Mouse (Mus musculus) limb, embryonic 14.5 days (tissue): ENCODE measurements around the gene Sdk2. TPM values are rescaled to one million over a fixed set of nuclear protein-coding genes. Genes with fewer than 3 reads are reported as not detected.

Experiments
- ATAC-seq: fragments of 200-750 bp; cut with Nextera tagmentation; 2 replicates; pipeline ENCODE4 v1.8.0; 2017; ENCODE audit warnings: low read depth, moderate number of reproducible peaks, moderate TSS enrichment; ENCODE audit not compliant: low FRiP score
- DNase-seq: peaks from one replicate; pipeline ENCODE4 v3.0.0-alpha.2; 2015; ENCODE audit warnings: low spot score
- H3K27ac ChIP-seq: fragments of 300-500 bp; sonication (generic); replicated peaks from 2 replicates; pipeline ENCODE4 v1.5.1; 2014; ENCODE audit warnings: low read depth, mild to moderate bottlenecking, low read length, moderate library complexity, mixed read lengths
- H3K27me3 ChIP-seq: fragments of 300-500 bp; sonication (generic); 2 replicates; pipeline ENCODE4 v1.6.1; 2014; ENCODE audit warnings: low read length, mixed read lengths; ENCODE audit not compliant: control insufficient read depth, insufficient read depth
- H3K36me3 ChIP-seq: fragments of 300-500 bp; sonication (generic); 2 replicates; pipeline ENCODE4 v1.6.1; 2014; ENCODE audit warnings: mild to moderate bottlenecking, low read length, moderate library complexity, mixed read lengths; ENCODE audit not compliant: control insufficient read depth, insufficient read depth
- H3K4me1 ChIP-seq: fragments of 300-500 bp; sonication (generic); 2 replicates; pipeline ENCODE4 v1.6.1; 2014; ENCODE audit warnings: antibody characterized with exemption, low read length, mixed read lengths; ENCODE audit not compliant: control insufficient read depth, insufficient read depth
- H3K4me2 ChIP-seq: fragments of 300-500 bp; sonication (generic); replicated peaks from 2 replicates; pipeline ENCODE4 v1.6.1; 2014; ENCODE audit warnings: low read depth, mild to moderate bottlenecking, low read length, moderate library complexity; ENCODE audit not compliant: severe bottlenecking
- H3K4me3 ChIP-seq: fragments of 300-500 bp; sonication (generic); replicated peaks from 2 replicates; pipeline ENCODE4 v1.5.1; 2014; ENCODE audit warnings: low read length
- H3K9ac ChIP-seq: fragments of 300-500 bp; sonication (generic); 2 replicates; pipeline ENCODE4 v1.6.1; 2014; ENCODE audit warnings: mild to moderate bottlenecking, low read depth, low read length, moderate library complexity; ENCODE audit not compliant: severe bottlenecking
- H3K9me3 ChIP-seq: fragments of 300-500 bp; sonication (generic); 2 replicates; pipeline ENCODE4 v1.6.1; 2016; ENCODE audit warnings: low read length; ENCODE audit not compliant: control insufficient read depth
- POLR2A ChIP-seq: fragments of 200-500 bp; IDR thresholded peaks from 2 replicates; pipeline ENCODE4 v1.8.0; 2012; ENCODE audit warnings: inconsistent platforms, mild to moderate bottlenecking, moderate library complexity, borderline replicate concordance; ENCODE audit not compliant: insufficient read depth, insufficient read length; ENCODE audit errors: extremely low read depth
- WGBS: fragments of 180-500 bp; shearing (Covaris S2); extraction: QIAGEN DNeasy Blood & Tissue Kit; methylation state at CpG from one replicate; pipeline ENCODE4 v1.1.7; 2014; 5-methylcytosine and 5-hydroxymethylcytosine counted together
- polyA plus RNA-seq, 2 experiments: library from polyadenylated mRNA; depleted of rRNA in 1 of 2; stranded (reverse) in 1 of 2; unstranded in 1 of 2; fragments of >200 nt; fragmentation: Nextera tagmentation in 1 of 2; extraction: Ambion mirVana in 1 of 2; gene quantifications; 2 replicates each; pipeline versions ENCODE4 v1.2.1 to v1.2.3; 2012 to 2014

The Sdk2 gene
- polyA plus RNA-seq, 2 experiments: 8.0 to 11.6 TPM

GRCm38 (mm10) chr11:113747725-113748380 lies 319.0 kb downstream of the Sdk2 start:
- peak overlapping the region; percentile 75 for H3K4me2 ChIP-seq
- no peak for ATAC-seq
- 0 out of 2 replicates have a peak, but pooled peaks cover 3% of the 10 kb centered on the region for H3K9me3 ChIP-seq
- H3K4me3 ChIP-seq: peak overlapping the region; percentile 90
- H3K4me1 ChIP-seq: peaks cover 30% of the 10 kb centered on the region
- H3K27ac ChIP-seq: no peak overlapping the region
- no peak for DNase-seq
- no peaks in the 10 kb centered on the region for H3K27me3 ChIP-seq
- peaks cover 38% of the 10 kb centered on the region for H3K36me3 ChIP-seq
- peak overlapping the region; percentile 88 for H3K9ac ChIP-seq
- WGBS: 63% methylated on average over 11 of the region's 11 CpGs
- no peak for TF ChIP-seq POLR2A

DNA sequence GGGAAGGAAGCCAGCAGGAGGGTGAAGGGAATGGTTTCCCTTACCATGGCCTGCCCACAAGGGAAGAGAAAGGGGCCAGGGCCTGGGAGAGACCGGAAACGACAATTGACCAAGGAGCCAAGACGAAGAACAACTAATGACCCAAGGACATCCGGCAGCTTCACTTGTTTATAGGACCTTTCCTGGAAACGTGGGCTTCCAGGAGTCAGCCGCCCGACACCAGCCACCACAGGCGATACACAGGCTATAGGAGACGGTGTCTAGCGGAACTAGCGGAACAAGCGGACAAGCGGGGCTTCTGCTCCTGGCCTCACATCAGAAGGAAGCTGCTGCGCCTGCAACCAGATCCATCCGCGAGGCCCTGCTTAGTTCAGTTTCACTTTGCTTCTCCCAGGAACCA lies 319.8 kb downstream of the Sdk2 start:
- H3K27me3 ChIP-seq: no peaks in the 10 kb centered on the region
- H3K9me3 ChIP-seq: 0 out of 2 replicates have a peak, but pooled peaks cover 3% of the 10 kb centered on the region
- WGBS: 51% methylated on average over 16 of the region's 16 CpGs
- peak overlapping the region; percentile 34; the same call in 1 of the 2 replicates for H3K9ac ChIP-seq
- peaks cover 46% of the 10 kb centered on the region for H3K36me3 ChIP-seq
- peak overlapping the region; percentile 28 for H3K4me2 ChIP-seq
- no peak for TF ChIP-seq POLR2A
- H3K4me1 ChIP-seq: peaks cover 26% of the 10 kb centered on the region
- H3K4me3 ChIP-seq: no peak overlapping the region
- no peak overlapping the region for H3K27ac ChIP-seq
- ATAC-seq (no peak), DNase-seq (peak; percentile 65)

DNA sequence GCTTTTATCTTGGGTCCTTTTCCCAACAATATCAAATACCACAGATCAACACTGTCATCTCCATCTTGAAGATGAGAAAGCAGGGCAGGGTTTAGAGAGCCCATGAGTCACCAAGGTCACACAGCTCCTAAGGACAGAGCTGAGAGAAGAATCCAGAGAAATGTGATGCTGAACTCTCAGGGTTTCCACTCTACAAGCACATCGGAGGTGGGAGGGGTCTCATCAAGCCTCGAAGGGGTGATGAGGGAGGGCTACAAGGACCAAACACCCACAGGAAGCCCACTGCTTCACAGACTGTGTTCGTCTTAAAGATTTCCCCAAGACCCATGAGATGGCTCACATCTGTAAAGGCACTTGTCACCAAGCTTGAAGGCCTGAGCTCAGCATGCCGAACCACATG lies 320.9 kb downstream of the Sdk2 start:
- H3K4me1 ChIP-seq: peaks cover 24% of the 10 kb centered on the region
- H3K27ac ChIP-seq: no peak overlapping the region
- ATAC-seq: no peak
- TF ChIP-seq POLR2A: no peak
- H3K4me3 ChIP-seq: no peak overlapping the region
- DNase-seq: no peak
- H3K4me2 ChIP-seq: no peak overlapping the region
- H3K9ac ChIP-seq: no peak overlapping the region
- WGBS: 78% methylated on average over 4 of the region's 4 CpGs
- H3K36me3 ChIP-seq: peaks cover 51% of the 10 kb centered on the region
- no peaks in the 10 kb centered on the region for H3K27me3 ChIP-seq
- 0 out of 2 replicates have a peak, but pooled peaks cover 3% of the 10 kb centered on the region for H3K9me3 ChIP-seq

DNA sequence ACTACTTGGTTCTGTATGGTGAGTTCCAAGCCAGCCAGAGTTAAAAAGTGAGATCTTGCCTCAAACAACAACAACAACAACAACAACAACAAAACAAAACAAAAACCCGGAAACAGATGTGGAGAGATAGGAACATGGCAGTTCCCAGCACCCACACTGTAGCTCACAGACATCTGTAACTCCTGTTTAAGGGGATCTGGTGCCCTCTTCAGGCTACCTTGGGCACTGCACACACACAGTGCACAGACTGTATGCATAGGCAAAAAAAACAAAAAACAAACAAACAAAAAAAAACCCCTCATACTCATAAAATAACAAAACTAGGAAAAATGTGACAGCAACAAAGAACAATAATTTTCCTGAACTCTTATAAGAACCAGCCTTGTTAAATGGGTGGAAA lies 323.8 kb downstream of the Sdk2 start:
- Histone ChIP-seq H3K9me3 (0 out of 2 replicates have a peak, but pooled peaks cover 3% of the 10 kb centered on the region), H3K36me3 (peaks cover 49% of the 10 kb centered on the region), H3K4me2 (no peak overlapping the region), H3K27me3 (no peaks in the 10 kb centered on the region), H3K4me3 (no peak overlapping the region), H3K4me1 (peaks cover 16% of the 10 kb centered on the region), H3K27ac (no peak overlapping the region), H3K9ac (no peak overlapping the region)
- no peak for ATAC-seq
- TF ChIP-seq POLR2A: no peak
- no peak for DNase-seq
- WGBS: 97% methylated on average over 1 of the region's 1 CpGs

DNA sequence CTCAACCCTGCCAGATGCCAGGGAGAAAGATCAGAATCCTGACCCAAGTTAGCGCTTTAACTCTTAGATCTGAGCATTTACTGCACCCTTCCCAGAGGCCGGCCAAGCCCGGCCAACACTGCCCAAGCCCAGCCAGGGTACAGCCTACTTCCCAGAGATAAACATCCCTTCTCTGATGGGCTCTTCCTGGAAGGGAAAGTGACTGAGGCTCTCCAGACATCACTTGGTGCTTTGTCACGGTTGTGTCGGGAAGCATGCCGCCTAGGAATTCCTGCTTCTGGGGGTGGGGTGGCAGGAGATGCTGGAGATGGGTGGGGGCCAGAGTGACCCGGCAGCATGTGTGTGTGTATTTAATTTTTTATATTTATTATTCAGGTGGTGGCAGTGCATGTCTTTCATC lies 326.7 kb downstream of the Sdk2 start:
- no peak overlapping the region for H3K4me3 ChIP-seq
- no peak for ATAC-seq
- no peak for DNase-seq
- TF ChIP-seq POLR2A: no peak
- 0 out of 2 replicates have a peak, but pooled peaks cover 3% of the 10 kb centered on the region for H3K9me3 ChIP-seq
- no peak overlapping the region for H3K4me2 ChIP-seq
- H3K27me3 ChIP-seq: no peaks in the 10 kb centered on the region
- no peak overlapping the region for H3K27ac ChIP-seq
- H3K36me3 ChIP-seq: peaks cover 41% of the 10 kb centered on the region
- peaks cover 18% of the 10 kb centered on the region for H3K4me1 ChIP-seq
- H3K9ac ChIP-seq: no peak overlapping the region
- whole genome bisulfite sequencing: 64% methylated on average over 7 of the region's 7 CpGs
